Mouse (Mus musculus) ES-Bruce4 (cell line): ENCODE data around the gene Efcab2.

Source experiments
- CTCF ChIP-seq: IDR thresholded peaks from one replicate; pipeline ENCODE4 v1.8.1; 2011; ENCODE audit warnings: low read depth, low read length
- EP300 ChIP-seq: IDR thresholded peaks from 2 replicates; pipeline ENCODE4 v1.6.1; 2011; ENCODE audit warnings: low read depth, low read length; ENCODE audit not compliant: insufficient read depth
- POLR2A ChIP-seq: IDR thresholded peaks from one replicate; pipeline ENCODE4 v1.8.1; 2011; ENCODE audit warnings: low read length; ENCODE audit not compliant: insufficient read depth

DNA sequence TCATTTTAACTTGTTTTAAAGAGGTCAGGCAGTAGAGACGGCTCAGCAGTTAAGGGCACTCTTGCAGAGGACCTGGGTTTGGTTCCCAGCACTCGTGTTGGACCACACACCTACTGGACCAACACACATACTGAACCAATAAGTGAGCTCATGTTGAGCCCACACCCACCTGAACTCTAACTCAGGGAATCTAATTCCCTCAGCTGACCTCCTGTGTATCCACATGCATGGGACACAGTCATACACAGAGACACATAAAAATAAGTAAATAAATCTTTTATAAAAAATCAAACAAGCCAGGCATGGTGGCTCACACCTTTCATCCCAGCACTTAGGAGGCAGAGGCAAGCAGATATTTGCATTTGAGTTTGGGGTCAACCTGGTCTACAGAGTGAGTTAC lies 44.0 kb downstream of the Efcab2 start:
- no peak for TF ChIP-seq CTCF
- TF ChIP-seq POLR2A = no peak
- no peak for TF ChIP-seq EP300
